Comparison of ENCODE assay signal across 8 mouse cellular contexts in genomic region chr8:81806797-81807196, GRCm38 (mm10).
DNase-seq lines count a peak whose midpoint lies in the region; ATAC-seq and TF ChIP-seq lines count a peak whose summit lies in the region.

No protein-coding gene starts in this region.

- no peak for TF ChIP-seq POLR2A in ES-Bruce4 (IDR thresholded peaks at IDR 0.05; ENCODE audit: insufficient read depth, low read length)

- no peaks in the 10 kb centered on the region for H3K9me3 ChIP-seq in ES-Bruce4 (replicated peaks; ENCODE audit: control insufficient read depth, insufficient read depth, low read length, poor library complexity, severe bottlenecking)
- H3K9me3 ChIP-seq in forebrain, embryonic 11.5 days (ENCODE audit: control insufficient read depth, low read length): no peaks in the 10 kb centered on the region
- H3K9me3 ChIP-seq in heart, embryonic 16.5 days (replicated peaks; ENCODE audit: control insufficient read depth, low read length): no peaks in the 10 kb centered on the region
- no peaks in the 10 kb centered on the region for H3K9me3 ChIP-seq in liver, embryonic 14.5 days (ENCODE audit: control insufficient read depth, low read length)
- no peaks in the 10 kb centered on the region for H3K9me3 ChIP-seq in neural tube, embryonic 11.5 days (ENCODE audit: control insufficient read depth, low read length)
- H3K9me3 ChIP-seq in stomach, embryonic 16.5 days (replicated peaks; ENCODE audit: control insufficient read depth, low read length): no peaks in the 10 kb centered on the region

- ATAC-seq in forebrain, embryonic 11.5 days (replicated peaks; ENCODE audit: low FRiP score): peak; percentile 85
- peak; percentile 69 for ATAC-seq in heart, embryonic 16.5 days (replicated peaks; ENCODE audit: extremely low read depth, insufficient read depth, low FRiP score)
- ATAC-seq in liver, embryonic 14.5 days (ENCODE audit: insufficient read depth): peak; percentile 73
- ATAC-seq in neural tube, embryonic 11.5 days (ENCODE audit: insufficient read depth, low FRiP score, low TSS enrichment): peak; percentile 73
- ATAC-seq in stomach, embryonic 16.5 days (ENCODE audit: insufficient read depth, low FRiP score): peak; percentile 72; the same call in 1 of the 2 replicates

- no peak overlapping the region for H3K27ac ChIP-seq in ES-Bruce4 (ENCODE audit: insufficient read depth, low read length)
- H3K27ac ChIP-seq in forebrain, embryonic 11.5 days (ENCODE audit: low read depth, low read length): no peak overlapping the region
- no peak overlapping the region for H3K27ac ChIP-seq in heart, embryonic 16.5 days (ENCODE audit: low read length)
- no peak overlapping the region for H3K27ac ChIP-seq in liver, embryonic 14.5 days
- no peak overlapping the region for H3K27ac ChIP-seq in neural tube, embryonic 11.5 days (ENCODE audit: low read depth, low read length)
- no peak overlapping the region for H3K27ac ChIP-seq in stomach, embryonic 16.5 days (ENCODE audit: low read length)

- no peak overlapping the region for H3K9ac ChIP-seq in ES-Bruce4 (ENCODE audit: low read depth, poor library complexity, severe bottlenecking)
- H3K9ac ChIP-seq in forebrain, embryonic 11.5 days (ENCODE audit: low read length): no peak overlapping the region
- H3K9ac ChIP-seq in heart, embryonic 16.5 days (ENCODE audit: low read length): no peak overlapping the region
- no peak overlapping the region for H3K9ac ChIP-seq in liver, embryonic 14.5 days (replicated peaks)
- H3K9ac ChIP-seq in neural tube, embryonic 11.5 days (ENCODE audit: low read length): no peak overlapping the region
- H3K9ac ChIP-seq in stomach, embryonic 16.5 days (ENCODE audit: low read length): no peak overlapping the region

- TF ChIP-seq EP300 in ES-Bruce4 (IDR thresholded peaks at IDR 0.05; ENCODE audit: insufficient read depth, low read depth, low read length): no peak
- TF ChIP-seq EP300 in liver, embryonic 14.5 days (IDR thresholded peaks at IDR 0.05; ENCODE audit: low read depth): no peak

- TF ChIP-seq CTCF in ES-Bruce4 (IDR thresholded peaks at IDR 0.05; ENCODE audit: low read depth, low read length): peak; percentile 35
- peak; percentile 80 for TF ChIP-seq CTCF in liver, embryonic 14.5 days (IDR thresholded peaks at IDR 0.05; ENCODE audit: low read depth)

- no peak overlapping the region for H3K4me3 ChIP-seq in ES-Bruce4 (ENCODE audit: low read depth, low read length)
- H3K4me3 ChIP-seq in forebrain, embryonic 11.5 days (ENCODE audit: low read depth, low read length): no peak overlapping the region
- H3K4me3 ChIP-seq in heart, embryonic 16.5 days (ENCODE audit: low read length): no peak overlapping the region
- H3K4me3 ChIP-seq in liver, embryonic 14.5 days (ENCODE audit: insufficient read depth in 1 of 2, low read depth in 2 of 2, low read length in 2 of 2): no peak overlapping the region
- H3K4me3 ChIP-seq in neural tube, embryonic 11.5 days (ENCODE audit: low read depth, low read length): no peak overlapping the region
- H3K4me3 ChIP-seq in stomach, embryonic 16.5 days (replicated peaks; ENCODE audit: low read length): no peak overlapping the region

- H3K4me2 ChIP-seq in forebrain, embryonic 11.5 days (ENCODE audit: low read depth, low read length, severe bottlenecking): no peak overlapping the region
- H3K4me2 ChIP-seq in heart, embryonic 16.5 days (ENCODE audit: low read depth, low read length): no peak overlapping the region
- no peak overlapping the region for H3K4me2 ChIP-seq in liver, embryonic 14.5 days (ENCODE audit: low read depth)
- no peak overlapping the region for H3K4me2 ChIP-seq in neural tube, embryonic 11.5 days (ENCODE audit: low read depth)
- no peak overlapping the region for H3K4me2 ChIP-seq in stomach, embryonic 16.5 days (ENCODE audit: low read depth, low read length)

- no peaks in the 10 kb centered on the region for H3K36me3 ChIP-seq in ES-Bruce4 (ENCODE audit: control insufficient read depth, insufficient read depth, low read length, poor library complexity, severe bottlenecking)
- H3K36me3 ChIP-seq in forebrain, embryonic 11.5 days (ENCODE audit: control insufficient read depth, insufficient read depth, low read length): no peaks in the 10 kb centered on the region
- no peaks in the 10 kb centered on the region for H3K36me3 ChIP-seq in heart, embryonic 16.5 days (ENCODE audit: control insufficient read depth, insufficient read depth)
- H3K36me3 ChIP-seq in liver, embryonic 14.5 days (replicated peaks; ENCODE audit: control insufficient read depth, insufficient read depth, low read depth): no peaks in the 10 kb centered on the region
- no peaks in the 10 kb centered on the region for H3K36me3 ChIP-seq in neural tube, embryonic 11.5 days (ENCODE audit: control insufficient read depth, insufficient read depth, low read length)
- H3K36me3 ChIP-seq in stomach, embryonic 16.5 days (ENCODE audit: control insufficient read depth, insufficient read depth, low read length): no peaks in the 10 kb centered on the region

- H3K4me1 ChIP-seq in ES-Bruce4 (ENCODE audit: control insufficient read depth, insufficient read depth, low read length): no peaks in the 10 kb centered on the region
- no peaks in the 10 kb centered on the region for H3K4me1 ChIP-seq in forebrain, embryonic 11.5 days (replicated peaks; ENCODE audit: control insufficient read depth, insufficient read depth, low read length)
- H3K4me1 ChIP-seq in heart, embryonic 16.5 days (ENCODE audit: control insufficient read depth, insufficient read depth, low read length): no peaks in the 10 kb centered on the region
- H3K4me1 ChIP-seq in liver, embryonic 14.5 days (replicated peaks; ENCODE audit: control insufficient read depth in 2 of 2, insufficient read depth in 2 of 2, low read length in 1 of 2): no peaks in the 10 kb centered on the region
- no peaks in the 10 kb centered on the region for H3K4me1 ChIP-seq in neural tube, embryonic 11.5 days (ENCODE audit: control insufficient read depth, insufficient read depth, low read length)
- H3K4me1 ChIP-seq in stomach, embryonic 16.5 days (ENCODE audit: control insufficient read depth, insufficient read depth, low read length): no peaks in the 10 kb centered on the region; the same call in 1 of the 2 replicates

- peak; percentile 18 for DNase-seq in brain, embryonic 18.5 days (ENCODE audit: low read depth, low spot score)
- DNase-seq in forebrain, embryonic 11.5 days (ENCODE audit: low spot score): peak; percentile 77
- DNase-seq in kidney, postnatal 10 days: peak; percentile 82
- DNase-seq in liver, embryonic 14.5 days (ENCODE audit: low read depth in 3 of 3, low spot score in 3 of 3): peak; percentile 32 to 53 (median 50)
- DNase-seq in neural tube, embryonic 11.5 days (ENCODE audit: low spot score): peak; percentile 71

- no peaks in the 10 kb centered on the region for H3K27me3 ChIP-seq in ES-Bruce4 (ENCODE audit: control insufficient read depth, insufficient read depth, low read length, poor library complexity, severe bottlenecking)
- no peaks in the 10 kb centered on the region for H3K27me3 ChIP-seq in forebrain, embryonic 11.5 days (ENCODE audit: control insufficient read depth, insufficient read depth, low read length)
- H3K27me3 ChIP-seq in heart, embryonic 16.5 days (ENCODE audit: control insufficient read depth, insufficient read depth, low read length): no peaks in the 10 kb centered on the region
- no peaks in the 10 kb centered on the region for H3K27me3 ChIP-seq in liver, embryonic 14.5 days (ENCODE audit: control insufficient read depth, insufficient read depth, low read length)
- H3K27me3 ChIP-seq in neural tube, embryonic 11.5 days (ENCODE audit: control insufficient read depth, insufficient read depth, low read length): no peaks in the 10 kb centered on the region
- H3K27me3 ChIP-seq in stomach, embryonic 16.5 days (ENCODE audit: control insufficient read depth, insufficient read depth, low read length): no peaks in the 10 kb centered on the region

Comparison
In these comparisons a context has a peak if more than half of its experiments do, and no peak if none do; other contexts are left out.
1. DNase-seq: peak in every context shown above with its lines; median percentile 82 in kidney, postnatal 10 days; 77 in forebrain, embryonic 11.5 days; 71 in neural tube, embryonic 11.5 days; 50 in liver, embryonic 14.5 days; 18 in brain, embryonic 18.5 days.